Mouse (Mus musculus) Muller cell, postnatal 12 days (primary cell): ENCODE measurements around the gene Pi4kb.

Experiments used
- DNase-seq: peaks from one replicate; pipeline ENCODE4 v3.0.0-alpha.2; 2015; ENCODE audit errors: inconsistent ontology term

Pi4kb gene

DNA sequence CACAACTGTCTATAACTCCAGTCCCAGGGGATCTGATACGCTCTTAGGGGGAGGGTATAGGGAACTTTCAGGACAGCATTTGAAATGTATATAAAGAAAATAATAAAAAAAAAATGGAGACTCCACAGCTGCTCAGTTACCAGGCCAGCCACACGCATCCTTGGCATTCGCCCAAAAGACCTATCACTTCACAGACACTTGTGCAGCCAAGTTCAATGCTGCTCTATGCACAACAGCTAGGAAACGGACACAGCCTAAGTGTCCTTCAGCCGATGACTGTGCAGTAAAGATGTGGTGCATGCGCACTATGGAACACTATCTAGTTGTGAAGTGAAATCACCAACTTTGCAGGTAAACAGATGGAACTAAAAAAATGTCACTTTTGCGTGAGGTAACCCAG is 81.7 kb downstream of the Pi4kb start:
- DNase-seq: no peak
